Mouse (Mus musculus) ES-E14 (cell line): Measurements from ENCODE around the gene Baiap2l2. TPM values are rescaled to one million over a fixed set of nuclear protein-coding genes. Genes with fewer than 3 reads are reported as not detected.

Experiments used
- DNase-seq: peaks from one replicate; pipeline ENCODE4 v3.0.0-alpha.2; 2013; ENCODE audit warnings: low read depth, low spot score
- H3K27ac ChIP-seq: 2 replicates; pipeline ENCODE4 v1.5.1; 2012; ENCODE audit warnings: low read depth, mild to moderate bottlenecking, low read length, moderate library complexity, mixed read lengths; ENCODE audit not compliant: poor library complexity, insufficient read depth, severe bottlenecking
- H3K36me3 ChIP-seq: 2 replicates; pipeline ENCODE4 v1.6.1; 2012; ENCODE audit warnings: mild to moderate bottlenecking, low read length, moderate library complexity, mixed read lengths; ENCODE audit not compliant: control insufficient read depth, poor library complexity, insufficient read depth, severe bottlenecking
- H3K4me1 ChIP-seq, 2 experiments: fragments of 150-350 bp in 1 of 2; sonication (generic) in 1 of 2; 2 replicates each; pipeline ENCODE4 v1.6.1; 2012; ENCODE audit warnings: low read length in 2 of 2, mild to moderate bottlenecking in 1 of 2, mixed read lengths in 1 of 2; ENCODE audit not compliant: control insufficient read depth in 2 of 2, insufficient read depth in 2 of 2, poor library complexity in 1 of 2
- H3K4me3 ChIP-seq, 2 experiments: fragments of 150-350 bp in 1 of 2; sonication (generic) in 1 of 2; 2 replicates each; pipeline ENCODE4 v1.5.1; 2012; ENCODE audit warnings: low read length in 2 of 2, low read depth in 1 of 2, mild to moderate bottlenecking in 1 of 2, mixed read lengths in 1 of 2; ENCODE audit not compliant: insufficient read depth in 1 of 2, poor library complexity in 1 of 2, severe bottlenecking in 1 of 2
- H3K9ac ChIP-seq: 2 replicates; pipeline ENCODE4 v1.6.1; 2012; ENCODE audit warnings: low read depth, mild to moderate bottlenecking, low read length, mixed read lengths; ENCODE audit not compliant: poor library complexity, insufficient read depth, severe bottlenecking
- H3K9me3 ChIP-seq: fragments of 150-350 bp; sonication (generic); 2 replicates; pipeline ENCODE4 v1.6.1; 2012; ENCODE audit warnings: low read depth, mild to moderate bottlenecking, low read length; ENCODE audit not compliant: control insufficient read depth, insufficient read depth
- CHD2 ChIP-seq: IDR thresholded peaks from 2 replicates; pipeline ENCODE4 v1.6.1; 2014; ENCODE audit warnings: mild to moderate bottlenecking, low read depth, low read length, inconsistent platforms
- HCFC1 ChIP-seq: IDR thresholded peaks from 2 replicates; pipeline ENCODE4 v1.6.1; 2012; ENCODE audit warnings: low read length, inconsistent platforms, borderline replicate concordance; ENCODE audit not compliant: insufficient read depth
- MAFK ChIP-seq: IDR thresholded peaks from 2 replicates; pipeline ENCODE4 v1.6.1; 2014; ENCODE audit warnings: mild to moderate bottlenecking, low read depth, low read length, inconsistent platforms; ENCODE audit not compliant: insufficient read depth
- ZC3H11A ChIP-seq: IDR thresholded peaks from 2 replicates; pipeline ENCODE4 v1.6.1; 2012; ENCODE audit warnings: low read depth, mild to moderate bottlenecking, inconsistent platforms, low read length, borderline replicate concordance
- ZNF384 ChIP-seq: IDR thresholded peaks from 2 replicates; pipeline ENCODE4 v1.6.1; 2012; ENCODE audit warnings: low read depth, low read length, inconsistent platforms
- in situ Hi-C, 2 experiments: fragments of 600-800 bp; cut with MboI; formaldehyde crosslinking; loops; one replicate each; pipeline ENCODE4 v1.15.1; 2025; ENCODE audit warnings: low sequenced_read_pairs in 2 of 2, inconsistent platforms in 1 of 2; ENCODE audit not compliant: unreplicated experiment in 2 of 2
- total RNA-seq: library from RNA; depleted of rRNA; stranded (reverse); fragments of 300-350 nt; gene quantifications from 2 replicates; pipeline ENCODE4 v1.2.3, GENCODE M21; 2012

The Baiap2l2 gene
- total RNA-seq, 1 experiment, result 0.13 TPM

GRCm38 (mm10) chr15:79298553-79298952 lies 13.2 kb upstream of the Baiap2l2 start:
- no peak overlapping the region for H3K4me3 ChIP-seq
- in situ Hi-C loops, result no loop called here
- DNase-seq, result no peak
- TF ChIP-seq ZC3H11A, result no peak
- TF ChIP-seq HCFC1, result no peak
- no peak for TF ChIP-seq MAFK
- TF ChIP-seq CHD2, result no peak
- TF ChIP-seq ZNF384, result no peak
- H3K4me1 ChIP-seq, result no peaks in the 10 kb centered on the region
- peaks cover 29% of the 10 kb centered on the region; the same call in 1 of the 2 replicates for H3K36me3 ChIP-seq
- H3K27ac ChIP-seq, result no peak overlapping the region
- no peaks in the 10 kb centered on the region for H3K9me3 ChIP-seq
- no peak overlapping the region for H3K9ac ChIP-seq

GRCm38 (mm10) chr15:79292779-79293178 lies 7.4 kb upstream of the Baiap2l2 start:
- Histone ChIP-seq H3K4me1 (no peaks in the 10 kb centered on the region; a peak in 2 of 4 replicates), H3K9me3 (no peaks in the 10 kb centered on the region), H3K27ac (no peak overlapping the region), H3K9ac (no peak overlapping the region), H3K36me3 (peaks cover 14% of the 10 kb centered on the region; the same call in 1 of the 2 replicates), H3K4me3 (no peak overlapping the region)
- in situ Hi-C loops, result no loop called here
- DNase-seq, result no peak
- TF ChIP-seq HCFC1, result no peak
- TF ChIP-seq MAFK, result no peak
- TF ChIP-seq ZNF384, result no peak
- TF ChIP-seq ZC3H11A, result no peak
- TF ChIP-seq CHD2, result no peak

GRCm38 (mm10) chr15:79290340-79290739 lies 5.0 kb upstream of the Baiap2l2 start:
- H3K36me3 ChIP-seq, result peaks cover 25% of the 10 kb centered on the region
- no peak overlapping the region for H3K27ac ChIP-seq
- H3K9me3 ChIP-seq, result no peaks in the 10 kb centered on the region
- in situ Hi-C loops, result no loop called here
- no peaks in the 10 kb centered on the region; a peak in 3 of 4 replicates for H3K4me1 ChIP-seq
- no peak for TF ChIP-seq HCFC1
- TF ChIP-seq ZC3H11A, result no peak
- no peak for DNase-seq
- H3K9ac ChIP-seq, result no peak overlapping the region
- H3K4me3 ChIP-seq, result no peak overlapping the region

GRCm38 (mm10) chr15:79289441-79289840 lies 4.1 kb upstream of the Baiap2l2 start:
- no peaks in the 10 kb centered on the region for H3K9me3 ChIP-seq
- no peak overlapping the region for H3K9ac ChIP-seq
- no peak overlapping the region for H3K27ac ChIP-seq
- H3K4me3 ChIP-seq, result no peak overlapping the region
- no peaks in the 10 kb centered on the region; a peak in 3 of 4 replicates for H3K4me1 ChIP-seq
- no peak for DNase-seq
- peaks cover 25% of the 10 kb centered on the region for H3K36me3 ChIP-seq
- TF ChIP-seq ZC3H11A (no peak), MAFK (no peak), ZNF384 (no peak), HCFC1 (no peak), CHD2 (no peak)
- in situ Hi-C loops, result no loop called here

GRCm38 (mm10) chr15:79288387-79288786 lies 3.0 kb upstream of the Baiap2l2 start:
- no peak for DNase-seq
- H3K9ac ChIP-seq, result no peak overlapping the region
- in situ Hi-C loops, result no loop called here

More at GRCm38 (mm10) chr15:79288387-79288786, 3.0 kb upstream of the Baiap2l2 start:
- no peaks in the 10 kb centered on the region; a peak in 3 of 4 replicates for H3K4me1 ChIP-seq
- no peak for TF ChIP-seq ZNF384
- no peak for TF ChIP-seq CHD2
- peaks cover 25% of the 10 kb centered on the region for H3K36me3 ChIP-seq
- no peak overlapping the region for H3K27ac ChIP-seq
- no peaks in the 10 kb centered on the region for H3K9me3 ChIP-seq
- no peak overlapping the region for H3K4me3 ChIP-seq
